Mouse (Mus musculus): ENCODE measurements at regions not wholly inside any gene's neighbourhood (a gene's known extent, or its start where the extent isn't known, plus 50 kb on each side); places are given as distances from the start of the nearest gene placed in this dataset.

GRCm38 (mm10) chr4:8309241-8309987 is 70.6 kb upstream of the Car8 start:
- TF ChIP-seq CTCF (IDR thresholded peaks at IDR 0.05; ENCODE audit: insufficient read depth, low read length) = no peak
- no peak for TF ChIP-seq POLR2A (IDR thresholded peaks at IDR 0.05; ENCODE audit: borderline replicate concordance, extremely low read depth, low read depth, low read length)

All from lung, adult 2 months (tissue).